Mouse (Mus musculus): ENCODE measurements around the gene Ltb. TPM values are rescaled to one million over a fixed set of nuclear protein-coding genes. Genes with fewer than 3 reads are reported as not detected.

Ltb gene
- 1.1 and 1.5 TPM in 2 replicates for polyA plus RNA-seq (2014; fragmentation: Nextera tagmentation; extraction: Ambion mirVana)

DNA sequence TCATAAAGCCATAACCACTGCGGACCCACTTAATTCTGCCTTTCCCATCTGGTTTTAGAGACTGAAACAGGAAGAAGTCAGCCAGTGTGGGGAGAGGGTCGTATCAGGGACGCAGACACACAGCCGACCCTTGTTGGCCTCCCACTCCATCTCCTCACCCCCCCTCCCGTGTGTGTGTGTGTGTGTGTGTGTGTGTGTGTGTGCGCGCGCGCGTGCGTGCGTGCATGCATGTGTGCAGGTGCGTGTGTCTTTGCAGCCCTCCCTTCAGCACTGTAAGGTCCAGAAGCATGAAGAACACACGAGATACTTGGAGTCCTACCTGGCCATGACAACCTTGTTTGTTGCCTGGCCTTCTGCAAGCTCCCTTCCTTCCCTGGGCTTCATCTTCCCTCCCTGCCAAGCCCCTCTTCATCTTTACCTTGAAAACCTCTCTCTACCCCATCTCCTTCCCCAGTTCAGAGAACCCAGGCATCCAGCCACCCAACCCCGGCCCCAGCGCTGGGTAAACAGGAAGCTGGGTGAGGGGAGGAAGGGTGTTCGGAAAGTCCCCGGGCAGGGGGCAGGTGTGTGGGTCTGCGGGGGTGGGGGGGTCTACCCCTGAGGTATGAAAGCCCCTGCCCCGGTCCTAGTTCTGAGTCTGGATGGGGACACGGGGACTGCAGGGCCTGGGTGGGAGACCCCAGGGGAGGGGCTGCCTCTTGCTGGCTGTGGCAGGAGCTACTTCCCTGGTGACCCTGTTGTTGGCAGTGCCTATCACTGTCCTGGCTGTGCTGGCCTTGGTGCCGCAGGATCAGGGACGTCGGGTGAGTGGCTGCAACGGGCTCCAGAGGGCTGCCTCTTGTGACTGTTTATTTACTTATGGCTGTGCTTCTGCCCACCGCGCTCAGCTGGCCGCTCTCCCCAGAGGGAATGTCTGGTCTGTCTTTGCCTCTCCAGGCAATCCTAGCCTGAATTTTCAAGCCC lies at the start of gene Ltb:
Gene Ltb, plus strand, starts transcription at position 559 of the 963 bp plus-strand sequence.
- Histone ChIP-seq H3K36me3 (ENCODE audit: control insufficient read depth, insufficient read depth, low read length) (no peaks in the 10 kb centered on the region), H3K27ac (ENCODE audit: low read depth) (no peak within 1 kb of the TSS), H3K4me1 (replicated peaks; ENCODE audit: control insufficient read depth, insufficient read depth, low read length) (peaks cover 19% of the 10 kb centered on the region; the same call in 1 of the 2 replicates), H3K27me3 (replicated peaks; ENCODE audit: control insufficient read depth, insufficient read depth, low read length) (peaks cover 23% of the 10 kb centered on the region), H3K9ac (ENCODE audit: low read length) (no peak within 1 kb of the TSS), H3K4me2 (ENCODE audit: low read length) (peak within 1 kb of the TSS; percentile 60), H3K9me3 (ENCODE audit: control insufficient read depth, low read length) (no peaks in the 10 kb centered on the region), H3K4me3 (ENCODE audit: low read depth, low read length) (peak within 1 kb of the TSS; percentile 26)
- no peak for DNase-seq (ENCODE audit: low spot score)
- ATAC-seq (replicated peaks; ENCODE audit: low FRiP score, low TSS enrichment, low read depth), result no peak
- WGBS, result 48% methylated on average over 28 of the region's 28 CpGs

DNA sequence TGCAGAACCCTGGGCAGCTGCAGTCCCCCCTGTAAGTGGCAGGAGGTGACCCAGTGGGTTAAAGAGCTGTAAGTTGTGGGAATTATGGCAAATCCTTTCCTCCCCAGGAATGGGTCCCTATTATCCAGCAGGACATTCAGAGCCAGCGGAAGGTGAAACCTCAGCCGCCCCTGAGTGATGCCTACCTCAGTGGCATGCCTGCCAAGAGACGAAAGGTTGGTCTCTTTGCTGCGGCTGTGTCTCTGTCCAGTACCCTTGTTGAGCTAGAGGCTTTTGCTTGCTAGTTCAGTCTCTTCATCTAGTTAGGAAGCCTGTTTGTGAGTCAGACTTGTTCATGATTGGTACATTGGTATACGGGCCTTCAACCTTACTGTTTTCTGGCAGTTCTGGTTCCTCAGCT lies 48.1 kb upstream of the Ltb start:
- H3K9me3 ChIP-seq (ENCODE audit: control insufficient read depth, low read length), result no peaks in the 10 kb centered on the region
- H3K9ac ChIP-seq (ENCODE audit: low read length), result no peak overlapping the region
- H3K4me2 ChIP-seq (ENCODE audit: low read length), result no peak overlapping the region
- WGBS, result 92% methylated on average over 5 of the region's 5 CpGs
- no peak overlapping the region for H3K4me3 ChIP-seq (ENCODE audit: low read depth, low read length)
- H3K27me3 ChIP-seq (replicated peaks; ENCODE audit: control insufficient read depth, insufficient read depth, low read length), result no peaks in the 10 kb centered on the region
- ATAC-seq (replicated peaks; ENCODE audit: low FRiP score, low TSS enrichment, low read depth), result no peak
- H3K27ac ChIP-seq (ENCODE audit: low read depth), result no peak overlapping the region
- H3K4me1 ChIP-seq (replicated peaks; ENCODE audit: control insufficient read depth, insufficient read depth, low read length), result no peaks in the 10 kb centered on the region
- DNase-seq (ENCODE audit: low spot score), result no peak
- peaks cover 96% of the 10 kb centered on the region for H3K36me3 ChIP-seq (ENCODE audit: control insufficient read depth, insufficient read depth, low read length)

DNA sequence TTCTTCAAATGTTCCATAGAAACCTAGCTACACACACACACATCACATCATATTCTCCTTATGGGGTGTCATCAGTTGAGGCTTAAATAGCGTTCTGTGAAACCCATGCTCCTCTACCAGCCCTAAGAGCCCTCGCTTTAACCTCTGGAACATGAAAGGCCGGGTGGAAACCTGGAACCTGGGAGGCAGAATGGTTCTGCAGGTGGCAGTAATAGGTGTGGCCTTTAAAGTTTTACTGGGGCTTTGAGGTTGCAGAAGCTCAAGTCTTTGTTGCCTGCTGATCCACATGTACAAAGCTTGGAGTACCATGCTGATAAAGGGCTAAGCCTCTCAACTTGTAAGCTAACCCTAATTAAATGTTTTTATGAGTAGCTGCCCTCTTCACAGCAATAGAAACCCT lies 46.9 kb upstream of the Ltb start:
- no peak overlapping the region for H3K4me2 ChIP-seq (ENCODE audit: low read length)
- H3K4me1 ChIP-seq (replicated peaks; ENCODE audit: control insufficient read depth, insufficient read depth, low read length), result no peaks in the 10 kb centered on the region
- 61% methylated on average over 3 of the region's 3 CpGs for WGBS
- 0 out of 2 replicates have a peak, but pooled peaks have one; percentile 9 for ATAC-seq (replicated peaks; ENCODE audit: low FRiP score, low TSS enrichment, low read depth)
- DNase-seq (ENCODE audit: low spot score), result no peak
- peaks cover 96% of the 10 kb centered on the region for H3K36me3 ChIP-seq (ENCODE audit: control insufficient read depth, insufficient read depth, low read length)
- H3K27me3 ChIP-seq (replicated peaks; ENCODE audit: control insufficient read depth, insufficient read depth, low read length), result no peaks in the 10 kb centered on the region
- H3K9me3 ChIP-seq (ENCODE audit: control insufficient read depth, low read length), result no peaks in the 10 kb centered on the region
- H3K27ac ChIP-seq (ENCODE audit: low read depth), result no peak overlapping the region
- H3K9ac ChIP-seq (ENCODE audit: low read length), result no peak overlapping the region
- H3K4me3 ChIP-seq (ENCODE audit: low read depth, low read length), result no peak overlapping the region

DNA sequence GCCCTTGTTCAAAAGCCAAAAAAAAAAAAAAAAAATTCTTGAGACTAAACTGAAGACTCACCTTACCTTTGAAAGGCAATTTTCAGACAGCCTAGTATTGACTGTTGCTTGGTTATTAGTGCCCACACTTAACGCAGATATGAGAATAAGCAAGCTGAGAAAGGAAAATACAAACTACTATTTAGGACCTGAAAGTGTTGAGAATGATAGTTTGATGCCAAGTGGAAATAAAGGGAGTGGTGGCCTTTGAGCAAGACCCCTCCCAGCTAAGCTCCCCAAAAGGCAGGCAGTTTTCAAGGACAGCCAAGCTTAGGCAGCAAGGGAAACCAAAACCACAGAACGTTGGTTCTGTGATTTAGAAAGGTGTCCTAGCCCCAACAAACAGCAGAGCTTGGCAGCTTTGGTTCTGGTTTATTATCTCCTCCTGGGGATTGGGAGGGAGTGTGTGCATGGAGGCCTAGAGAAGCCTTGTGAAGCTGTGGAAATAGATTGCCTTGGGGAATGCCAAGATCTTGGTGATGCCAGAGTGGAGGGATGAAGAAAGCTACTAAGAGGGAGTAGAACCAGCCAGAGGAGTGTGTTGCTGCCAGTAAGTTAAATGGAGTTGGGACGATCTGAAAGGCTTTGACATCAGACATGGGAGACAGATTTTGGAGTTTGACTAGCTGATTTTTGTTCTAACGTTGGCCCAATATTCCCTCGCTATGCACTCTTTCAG lies 46.2 kb upstream of the Ltb start:
- no peak overlapping the region for H3K4me2 ChIP-seq (ENCODE audit: low read length)
- H3K27ac ChIP-seq (ENCODE audit: low read depth), result 0 out of 2 replicates have a peak overlapping the region, but pooled peaks have one; percentile 10
- no peaks in the 10 kb centered on the region for H3K9me3 ChIP-seq (ENCODE audit: control insufficient read depth, low read length)
- H3K4me1 ChIP-seq (replicated peaks; ENCODE audit: control insufficient read depth, insufficient read depth, low read length), result no peaks in the 10 kb centered on the region
- H3K4me3 ChIP-seq (ENCODE audit: low read depth, low read length), result no peak overlapping the region
- peaks cover 96% of the 10 kb centered on the region for H3K36me3 ChIP-seq (ENCODE audit: control insufficient read depth, insufficient read depth, low read length)
- H3K9ac ChIP-seq (ENCODE audit: low read length), result no peak overlapping the region
- no peaks in the 10 kb centered on the region for H3K27me3 ChIP-seq (replicated peaks; ENCODE audit: control insufficient read depth, insufficient read depth, low read length)
- 71% methylated on average over 5 of the region's 5 CpGs for WGBS
- DNase-seq (ENCODE audit: low spot score) (no peak), ATAC-seq (replicated peaks; ENCODE audit: low FRiP score, low TSS enrichment, low read depth) (no peak)

DNA sequence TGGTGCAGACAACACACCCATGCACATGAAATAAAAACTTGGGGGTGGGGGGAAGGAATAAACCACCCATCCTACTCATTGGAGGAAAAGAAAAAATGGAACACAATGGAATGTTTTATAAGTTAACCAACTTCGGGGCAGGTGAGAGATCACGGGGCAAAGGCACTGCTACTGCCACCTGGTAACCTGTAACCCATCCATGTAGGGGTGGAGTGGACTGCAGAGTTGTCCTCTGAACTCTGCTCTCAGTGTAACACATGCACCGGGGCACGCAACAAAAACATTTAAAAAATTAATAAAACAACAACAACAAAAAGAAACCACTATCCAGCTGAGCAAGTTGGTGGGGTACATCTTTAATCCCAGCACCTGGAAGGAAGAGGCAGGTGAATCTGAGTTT lies 42.1 kb upstream of the Ltb start:
- Histone ChIP-seq H3K36me3 (ENCODE audit: control insufficient read depth, insufficient read depth, low read length) (peaks cover 96% of the 10 kb centered on the region), H3K27ac (ENCODE audit: low read depth) (no peak overlapping the region), H3K9ac (ENCODE audit: low read length) (no peak overlapping the region), H3K4me3 (ENCODE audit: low read depth, low read length) (no peak overlapping the region), H3K9me3 (ENCODE audit: control insufficient read depth, low read length) (no peaks in the 10 kb centered on the region), H3K4me2 (ENCODE audit: low read length) (no peak overlapping the region), H3K4me1 (replicated peaks; ENCODE audit: control insufficient read depth, insufficient read depth, low read length) (no peaks in the 10 kb centered on the region), H3K27me3 (replicated peaks; ENCODE audit: control insufficient read depth, insufficient read depth, low read length) (no peaks in the 10 kb centered on the region)
- ATAC-seq (replicated peaks; ENCODE audit: low FRiP score, low TSS enrichment, low read depth) (no peak), DNase-seq (ENCODE audit: low spot score) (no peak)
- 90% methylated on average over 4 of the region's 4 CpGs for WGBS

- H3K27ac ChIP-seq (ENCODE audit: low read depth), result no peak overlapping the region
- no peaks in the 10 kb centered on the region for H3K9me3 ChIP-seq (ENCODE audit: control insufficient read depth, low read length)
- H3K27me3 ChIP-seq (replicated peaks; ENCODE audit: control insufficient read depth, insufficient read depth, low read length), result no peaks in the 10 kb centered on the region
- no peak overlapping the region for H3K4me3 ChIP-seq (ENCODE audit: low read depth, low read length)
- 91% methylated on average over 9 of the region's 9 CpGs for WGBS
- H3K4me2 ChIP-seq (ENCODE audit: low read length), result no peak overlapping the region
- DNase-seq (ENCODE audit: low spot score) (no peak), ATAC-seq (replicated peaks; ENCODE audit: low FRiP score, low TSS enrichment, low read depth) (no peak)
- peaks cover 98% of the 10 kb centered on the region for H3K36me3 ChIP-seq (ENCODE audit: control insufficient read depth, insufficient read depth, low read length)
- no peaks in the 10 kb centered on the region for H3K4me1 ChIP-seq (replicated peaks; ENCODE audit: control insufficient read depth, insufficient read depth, low read length)
- no peak overlapping the region for H3K9ac ChIP-seq (ENCODE audit: low read length)
Measured at GRCm38 (mm10) chr17:35153077-35153476, 41.2 kb upstream of the Ltb start.

- no peaks in the 10 kb centered on the region for H3K4me1 ChIP-seq (replicated peaks; ENCODE audit: control insufficient read depth, insufficient read depth, low read length)
- 84% methylated on average over 4 of the region's 4 CpGs for WGBS
- DNase-seq (ENCODE audit: low spot score), result no peak
- no peak for ATAC-seq (replicated peaks; ENCODE audit: low FRiP score, low TSS enrichment, low read depth)
- H3K27ac ChIP-seq (ENCODE audit: low read depth), result no peak overlapping the region
- no peak overlapping the region for H3K4me3 ChIP-seq (ENCODE audit: low read depth, low read length)
- H3K4me2 ChIP-seq (ENCODE audit: low read length), result no peak overlapping the region
- H3K9me3 ChIP-seq (ENCODE audit: control insufficient read depth, low read length), result no peaks in the 10 kb centered on the region
- H3K36me3 ChIP-seq (ENCODE audit: control insufficient read depth, insufficient read depth, low read length), result peaks cover 99% of the 10 kb centered on the region
- no peak overlapping the region for H3K9ac ChIP-seq (ENCODE audit: low read length)
- H3K27me3 ChIP-seq (replicated peaks; ENCODE audit: control insufficient read depth, insufficient read depth, low read length), result no peaks in the 10 kb centered on the region
Measured at GRCm38 (mm10) chr17:35153931-35154330, 40.3 kb upstream of the Ltb start.

DNA sequence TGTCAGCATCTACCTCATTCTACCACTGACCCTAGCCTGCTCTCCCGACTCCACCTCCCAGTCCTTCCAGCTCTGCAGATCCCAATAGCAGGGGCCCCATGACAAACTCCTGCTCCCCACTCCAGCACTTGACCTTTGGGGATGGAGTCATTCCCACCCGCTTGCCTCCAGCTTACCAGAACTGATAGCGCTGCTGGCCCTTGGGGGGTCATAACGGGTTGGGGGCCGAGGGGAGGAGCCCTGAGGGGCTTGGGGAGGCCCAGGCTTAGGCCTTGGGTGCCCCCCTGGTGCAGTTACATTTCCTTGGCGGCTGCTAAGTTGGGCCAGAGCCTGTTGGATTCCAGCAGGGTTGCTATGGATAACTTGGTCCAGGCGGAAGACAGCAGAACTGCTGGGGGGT lies 39.6 kb upstream of the Ltb start:
- H3K9me3 ChIP-seq (ENCODE audit: control insufficient read depth, low read length), result no peaks in the 10 kb centered on the region
- H3K36me3 ChIP-seq (ENCODE audit: control insufficient read depth, insufficient read depth, low read length), result peaks cover 99% of the 10 kb centered on the region
- WGBS, result 86% methylated on average over 7 of the region's 7 CpGs
- no peak overlapping the region for H3K4me2 ChIP-seq (ENCODE audit: low read length)
- H3K4me3 ChIP-seq (ENCODE audit: low read depth, low read length), result no peak overlapping the region
- ATAC-seq (replicated peaks; ENCODE audit: low FRiP score, low TSS enrichment, low read depth) (no peak), DNase-seq (ENCODE audit: low spot score) (no peak)
- no peak overlapping the region for H3K9ac ChIP-seq (ENCODE audit: low read length)
- H3K27me3 ChIP-seq (replicated peaks; ENCODE audit: control insufficient read depth, insufficient read depth, low read length), result no peaks in the 10 kb centered on the region
- no peak overlapping the region for H3K27ac ChIP-seq (ENCODE audit: low read depth)
- H3K4me1 ChIP-seq (replicated peaks; ENCODE audit: control insufficient read depth, insufficient read depth, low read length), result no peaks in the 10 kb centered on the region
